Mouse (Mus musculus): Measurements from ENCODE around the gene Cops6.

- TF ChIP-seq CTCF (IDR thresholded peaks at IDR 0.05; ENCODE audit: borderline replicate concordance, control insufficient read depth, extremely low read depth, insufficient read depth, low read length, poor library complexity) (no peak), POLR2A (IDR thresholded peaks at IDR 0.05; ENCODE audit: control insufficient read depth, extremely low read depth, insufficient read depth, low read length, poor library complexity) (no peak)
Measured at GRCm38 (mm10) chr5:138195463-138195862, 34.6 kb downstream of the Cops6 start.
